Mouse (Mus musculus) E14TG2a.4 (cell line): ENCODE data around the gene Il10.

ENCODE experiments used
- H3K27me3 ChIP-seq: 2 replicates; pipeline ENCODE4 v1.6.1; 2014; ENCODE audit warnings: low read length, control low read depth; ENCODE audit not compliant: insufficient read depth
- H3K36me3 ChIP-seq: 2 replicates; pipeline ENCODE4 v1.6.1; 2014; ENCODE audit warnings: low read length, control low read depth; ENCODE audit not compliant: insufficient read depth
- H3K4me1 ChIP-seq: replicated peaks from 2 replicates; pipeline ENCODE4 v1.6.1; 2014; ENCODE audit warnings: low read depth, low read length, control low read depth
- H3K4me3 ChIP-seq: replicated peaks from 2 replicates; pipeline ENCODE4 v1.5.1; 2014; ENCODE audit warnings: mild to moderate bottlenecking, low read length
- H3K9me3 ChIP-seq: 2 replicates; pipeline ENCODE4 v1.6.1; 2014; ENCODE audit warnings: low read length, control low read depth
- CTCF ChIP-seq: conservative IDR thresholded peaks from 2 replicates; pipeline ENCODE4 v1.5.1; 2014; ENCODE audit warnings: low read length
- NANOG ChIP-seq: IDR thresholded peaks from 2 replicates; pipeline ENCODE4 v1.6.1; 2014; ENCODE audit warnings: borderline replicate concordance, low read length, mixed read lengths
- POU5F1 ChIP-seq: IDR thresholded peaks from 2 replicates; pipeline ENCODE4 v1.6.1; 2014; ENCODE audit warnings: low read length, borderline replicate concordance

Gene Il10

GRCm38 (mm10) chr1:131072376-131072990 is 52.8 kb downstream of the Il10 start:
- Histone ChIP-seq H3K4me3 (no peak overlapping the region), H3K9me3 (no peaks in the 10 kb centered on the region), H3K27me3 (no peaks in the 10 kb centered on the region), H3K4me1 (no peaks in the 10 kb centered on the region), H3K36me3 (no peaks in the 10 kb centered on the region)
- TF ChIP-seq CTCF (no peak), POU5F1 (no peak), NANOG (no peak)

- TF ChIP-seq NANOG: no peak
- TF ChIP-seq CTCF: no peak
- no peak for TF ChIP-seq POU5F1
- Histone ChIP-seq H3K27me3 (no peaks in the 10 kb centered on the region), H3K36me3 (no peaks in the 10 kb centered on the region), H3K9me3 (no peaks in the 10 kb centered on the region), H3K4me1 (no peaks in the 10 kb centered on the region), H3K4me3 (no peak overlapping the region)
Measured at GRCm38 (mm10) chr1:131074524-131074938, 54.9 kb downstream of the Il10 start.
